Mouse (Mus musculus): ENCODE data around the gene Slc38a11. TPM values are rescaled to one million over a fixed set of nuclear protein-coding genes. Genes with fewer than 3 reads are reported as not detected.

Slc38a11 gene
- total RNA-seq, 4 experiments from 2014 or later, result 2.6 to 4.7 (median 3.2) TPM

Small RNA genes within 50 kb of the gene (microRNA-seq; reads per million reads assigned to microRNA genes)
- gene Mir6337, result 0 reads per million in 2 experiments

Other genes with a start within 250 kb of the Slc38a11 start
- gene Cobll1, start 124.6 kb downstream of the Slc38a11 start, total RNA-seq (2022), result 10 to 100 TPM; 10.6 to 12.1 (median 10.7) TPM
- 10 to 100 TPM; 29.8 to 40.6 (median 34.1) TPM for gene Scn3a, start 203.6 kb upstream of the Slc38a11 start, total RNA-seq (2022)

Data from layer of hippocampus, adult 8-10 months (tissue).